Mouse (Mus musculus) activated CD4-positive, CD25-positive, alpha-beta regulatory T cell, adult 4 months (primary cell): ENCODE data around the gene Foxn3. TPM values are rescaled to one million over a fixed set of nuclear protein-coding genes. Genes with fewer than 3 reads are reported as not detected.
"Not testable (repeated sequence)": the region's sequence is repeated elsewhere in the genome, so short reads cannot be mapped to it uniquely, and the experiment has no call there.

Source experiments
- ATAC-seq: one replicate; pipeline ENCODE4 v1.8.0; 2017
- polyA plus RNA-seq, 2 experiments: library from polyadenylated mRNA; unstranded; fragments of 100-300 nt; shearing (Covaris generic); gene quantifications; one replicate each; pipeline ENCODE4 v1.2.1; 2017

Gene Foxn3
- polyA plus RNA-seq, 2 experiments from 2014 or later = 91.7 to 138 TPM

GRCm38 (mm10) chr12:99213218-99213617, 350.2 kb downstream of the Foxn3 start:
- ATAC-seq = no peak

GRCm38 (mm10) chr12:99209801-99210200, 353.6 kb downstream of the Foxn3 start:
- ATAC-seq = no peak

GRCm38 (mm10) chr12:99208251-99208650, 355.1 kb downstream of the Foxn3 start:
- no peak for ATAC-seq

GRCm38 (mm10) chr12:99207014-99207612, 356.3 kb downstream of the Foxn3 start:
- ATAC-seq = no peak

GRCm38 (mm10) chr12:99205734-99206133, 357.6 kb downstream of the Foxn3 start:
- ATAC-seq = peak; percentile 54

GRCm38 (mm10) chr12:99199124-99199483, 364.3 kb downstream of the Foxn3 start:
- no peak for ATAC-seq

GRCm38 (mm10) chr12:99198428-99199123, 364.8 kb downstream of the Foxn3 start:
- ATAC-seq = no peak

GRCm38 (mm10) chr12:99197031-99197430, 366.4 kb downstream of the Foxn3 start:
- no peak for ATAC-seq

GRCm38 (mm10) chr12:99195655-99196054, 367.7 kb downstream of the Foxn3 start:
- no peak for ATAC-seq

- ATAC-seq = not testable (repeated sequence)
Measured at GRCm38 (mm10) chr12:99194120-99194519, 369.3 kb downstream of the Foxn3 start.

GRCm38 (mm10) chr12:99187671-99188070, 375.7 kb downstream of the Foxn3 start:
- ATAC-seq = no peak

- ATAC-seq = no peak
Measured at GRCm38 (mm10) chr12:99186239-99186638, 377.1 kb downstream of the Foxn3 start.

GRCm38 (mm10) chr12:99183261-99183792, 380.1 kb downstream of the Foxn3 start:
- no peak for ATAC-seq

- no peak for ATAC-seq
Measured at GRCm38 (mm10) chr12:99182338-99182737, 381.0 kb downstream of the Foxn3 start.

- ATAC-seq = no peak
Measured at GRCm38 (mm10) chr12:99180234-99180824, 383.1 kb downstream of the Foxn3 start.

GRCm38 (mm10) chr12:99174979-99175621, 388.3 kb downstream of the Foxn3 start:
- ATAC-seq = no peak

- no peak for ATAC-seq
Measured at GRCm38 (mm10) chr12:99172170-99172569, 391.2 kb downstream of the Foxn3 start.

GRCm38 (mm10) chr12:99169925-99170324, 393.5 kb downstream of the Foxn3 start:
- no peak for ATAC-seq

GRCm38 (mm10) chr12:99166091-99166490, 397.3 kb downstream of the Foxn3 start:
- ATAC-seq = no peak

GRCm38 (mm10) chr12:99163342-99163682, 400.1 kb downstream of the Foxn3 start:
- ATAC-seq = no peak

GRCm38 (mm10) chr12:99162639-99163341, 400.6 kb downstream of the Foxn3 start:
- no peak for ATAC-seq

- ATAC-seq = no peak
Measured at GRCm38 (mm10) chr12:99162188-99162587, 401.2 kb downstream of the Foxn3 start.

GRCm38 (mm10) chr12:99160061-99160460, 403.3 kb downstream of the Foxn3 start:
- no peak for ATAC-seq
